Mouse (Mus musculus): ENCODE measurements around the gene Cdca3. TPM values are rescaled to one million over a fixed set of nuclear protein-coding genes. Genes with fewer than 3 reads are reported as not detected.

The Cdca3 gene
- 25.0 and 43.7 TPM in 2 replicates for polyA plus RNA-seq (2014; fragmentation: Nextera tagmentation; extraction: Ambion mirVana)

DNA sequence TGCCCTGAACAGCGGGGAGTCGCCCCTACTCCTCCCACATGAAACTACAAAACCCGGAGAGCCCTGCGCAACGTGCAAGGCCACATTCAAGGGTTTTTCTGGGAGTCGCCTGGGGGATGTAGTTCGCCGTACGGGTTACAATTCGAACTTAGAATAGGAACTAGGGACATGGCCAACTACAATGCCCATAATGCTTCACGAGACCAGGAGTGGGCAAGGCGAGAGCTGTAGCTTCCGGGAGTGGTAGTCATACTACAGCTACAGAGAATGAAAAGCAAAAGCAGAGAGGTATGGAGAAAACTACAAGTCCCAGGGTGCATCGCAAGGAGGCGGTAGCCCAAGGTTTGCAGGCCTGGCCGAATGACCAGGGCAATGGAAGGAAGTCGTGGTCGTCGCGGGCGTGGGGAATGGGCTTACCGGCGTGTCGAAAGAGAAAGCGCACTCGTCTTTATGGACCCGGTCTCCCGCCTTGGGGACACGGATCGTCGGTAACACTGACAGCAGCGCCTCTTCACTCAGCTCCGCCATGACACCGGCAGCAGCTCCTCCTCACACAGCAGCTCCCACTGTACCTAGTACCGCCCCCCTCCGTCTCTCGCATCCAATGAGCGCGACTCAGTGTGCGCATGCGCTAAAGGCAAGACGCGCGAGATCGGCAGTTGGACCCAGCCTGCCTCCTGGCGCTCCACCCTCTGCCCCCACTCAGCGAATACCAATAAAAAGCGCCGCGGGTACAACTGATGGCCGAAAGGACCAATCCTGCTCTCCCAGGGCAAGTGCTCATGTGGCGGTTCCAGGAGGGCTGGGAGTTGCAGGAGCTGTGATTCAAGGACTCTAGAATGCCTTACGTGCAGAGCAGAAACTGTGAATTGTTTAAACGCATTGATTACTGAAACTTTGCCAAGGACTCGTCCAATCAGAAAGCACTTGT is at the start of gene Cdca3, which contains the start of gene Usp5:
Gene Cdca3 (plus strand): TSS at position 680 of the 931 bp plus-strand sequence.
Gene Usp5 (minus strand): TSS at position 617 of the 931 bp plus-strand sequence.
- Histone ChIP-seq H3K4me3 (replicated peaks; ENCODE audit: low read depth, low read length) (peak within 1 kb of the TSS; percentile 58), H3K4me2 (ENCODE audit: low read length) (peak within 1 kb of the TSS; percentile 81), H3K27me3 (ENCODE audit: control insufficient read depth, insufficient read depth, low read length) (no peaks in the 10 kb centered on the region), H3K4me1 (ENCODE audit: control insufficient read depth, insufficient read depth, low read length) (peaks cover 15% of the 10 kb centered on the region), H3K27ac (replicated peaks; ENCODE audit: low read depth, low read length) (peak within 1 kb of the TSS; percentile 87), H3K36me3 (ENCODE audit: control insufficient read depth, insufficient read depth, low read length) (peaks cover 25% of the 10 kb centered on the region), H3K9me3 (ENCODE audit: control insufficient read depth, low read length) (no peaks in the 10 kb centered on the region), H3K9ac (replicated peaks; ENCODE audit: low read length) (peak within 1 kb of the TSS; percentile 58)
- WGBS: under 1% methylated on average over 55 of the region's 55 CpGs
- DNase-seq (peak; percentile 100), ATAC-seq (ENCODE audit: low FRiP score, low TSS enrichment) (peak; percentile 93)

DNA sequence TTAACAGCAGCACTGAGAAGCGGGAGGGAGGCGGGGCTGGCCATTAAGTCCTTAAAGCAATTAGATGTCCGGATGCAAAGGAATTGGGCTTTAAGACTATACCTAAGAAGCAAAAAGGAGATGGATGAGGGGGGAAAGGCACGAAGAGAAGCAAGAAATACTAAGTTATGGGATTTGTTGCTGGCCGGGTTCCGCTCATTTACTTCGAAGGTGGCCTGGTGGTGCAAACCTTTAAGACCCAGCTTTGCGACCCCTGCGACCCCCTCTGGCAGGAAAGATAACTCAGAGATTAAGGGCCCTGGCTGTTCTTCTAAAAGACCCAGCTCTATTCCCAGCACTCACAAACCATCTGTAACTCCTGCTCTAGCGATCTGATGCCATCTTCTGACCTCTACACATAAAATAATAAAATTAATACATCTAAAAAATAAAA is 49.3 kb upstream of the Cdca3 start:
- H3K9ac ChIP-seq (replicated peaks; ENCODE audit: low read length): peak overlapping the region; percentile 10; the same call in 1 of the 2 replicates
- DNase-seq (no peak), ATAC-seq (ENCODE audit: low FRiP score, low TSS enrichment) (no peak)
- peaks cover 15% of the 10 kb centered on the region; the same call in 1 of the 2 replicates for H3K4me1 ChIP-seq (ENCODE audit: control insufficient read depth, insufficient read depth, low read length)
- no peak overlapping the region for H3K27ac ChIP-seq (replicated peaks; ENCODE audit: low read depth, low read length)
- H3K27me3 ChIP-seq (ENCODE audit: control insufficient read depth, insufficient read depth, low read length): no peaks in the 10 kb centered on the region
- WGBS: 2% methylated on average over 10 of the region's 10 CpGs
- H3K36me3 ChIP-seq (ENCODE audit: control insufficient read depth, insufficient read depth, low read length): no peaks in the 10 kb centered on the region
- H3K4me3 ChIP-seq (replicated peaks; ENCODE audit: low read depth, low read length): peak overlapping the region; percentile 30
- peak overlapping the region; percentile 58 for H3K4me2 ChIP-seq (ENCODE audit: low read length)
- no peaks in the 10 kb centered on the region for H3K9me3 ChIP-seq (ENCODE audit: control insufficient read depth, low read length)

DNA sequence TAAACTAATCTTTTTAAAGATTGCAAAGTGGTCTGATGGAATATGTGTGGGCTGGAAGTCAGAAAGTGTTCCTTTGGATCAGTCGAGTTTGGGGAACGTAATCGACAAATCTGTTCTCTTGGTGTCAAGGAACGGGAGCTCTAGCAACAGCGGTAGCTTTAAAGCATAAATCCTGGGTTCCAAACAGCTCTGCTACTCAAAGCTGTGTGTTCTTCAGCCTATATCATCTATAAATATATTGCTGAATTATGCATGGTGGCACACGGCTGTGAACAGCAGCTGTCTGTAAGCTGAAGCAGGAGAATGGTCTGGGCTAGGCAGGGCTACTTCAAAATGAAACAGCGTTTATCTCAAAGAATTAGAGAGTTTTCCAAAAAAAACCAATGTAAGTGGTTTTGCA is 48.4 kb upstream of the Cdca3 start:
- Histone ChIP-seq H3K4me2 (ENCODE audit: low read length) (no peak overlapping the region), H3K4me3 (replicated peaks; ENCODE audit: low read depth, low read length) (no peak overlapping the region), H3K36me3 (ENCODE audit: control insufficient read depth, insufficient read depth, low read length) (no peaks in the 10 kb centered on the region), H3K9ac (replicated peaks; ENCODE audit: low read length) (no peak overlapping the region), H3K9me3 (ENCODE audit: control insufficient read depth, low read length) (no peaks in the 10 kb centered on the region), H3K27ac (replicated peaks; ENCODE audit: low read depth, low read length) (no peak overlapping the region), H3K27me3 (ENCODE audit: control insufficient read depth, insufficient read depth, low read length) (no peaks in the 10 kb centered on the region), H3K4me1 (ENCODE audit: control insufficient read depth, insufficient read depth, low read length) (peaks cover 15% of the 10 kb centered on the region; the same call in 1 of the 2 replicates)
- WGBS: 86% methylated on average over 7 of the region's 7 CpGs
- ATAC-seq (ENCODE audit: low FRiP score, low TSS enrichment) (no peak), DNase-seq (no peak)

DNA sequence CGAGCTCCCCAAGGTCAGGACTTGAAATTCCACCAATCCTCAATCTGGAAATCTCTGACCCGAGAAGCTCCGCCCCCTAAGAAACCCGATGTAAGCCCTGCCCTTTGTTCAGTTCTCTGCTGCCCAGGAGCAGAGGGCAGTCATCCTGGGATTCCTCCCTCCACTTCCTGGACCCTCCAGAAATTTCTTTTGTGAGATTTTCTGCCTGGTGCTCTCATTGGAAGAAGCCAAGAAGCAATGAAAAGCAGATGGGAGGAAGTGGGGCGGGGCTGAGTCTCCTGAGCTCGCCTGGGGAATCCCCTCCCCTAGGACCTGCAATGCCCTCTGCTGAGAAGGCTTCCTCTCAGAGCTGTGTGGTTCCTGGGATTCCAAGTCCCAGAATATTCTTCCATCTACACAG is 46.9 kb upstream of the Cdca3 start:
- H3K27me3 ChIP-seq (ENCODE audit: control insufficient read depth, insufficient read depth, low read length): no peaks in the 10 kb centered on the region
- no peaks in the 10 kb centered on the region for H3K36me3 ChIP-seq (ENCODE audit: control insufficient read depth, insufficient read depth, low read length)
- peaks cover 15% of the 10 kb centered on the region; the same call in 1 of the 2 replicates for H3K4me1 ChIP-seq (ENCODE audit: control insufficient read depth, insufficient read depth, low read length)
- H3K9me3 ChIP-seq (ENCODE audit: control insufficient read depth, low read length): no peaks in the 10 kb centered on the region
- ATAC-seq (ENCODE audit: low FRiP score, low TSS enrichment) (no peak), DNase-seq (peak; percentile 22)
- WGBS: 28% methylated on average over 6 of the region's 6 CpGs
- H3K4me2 ChIP-seq (ENCODE audit: low read length): no peak overlapping the region
- H3K4me3 ChIP-seq (replicated peaks; ENCODE audit: low read depth, low read length): no peak overlapping the region
- no peak overlapping the region for H3K27ac ChIP-seq (replicated peaks; ENCODE audit: low read depth, low read length)
- H3K9ac ChIP-seq (replicated peaks; ENCODE audit: low read length): no peak overlapping the region

DNA sequence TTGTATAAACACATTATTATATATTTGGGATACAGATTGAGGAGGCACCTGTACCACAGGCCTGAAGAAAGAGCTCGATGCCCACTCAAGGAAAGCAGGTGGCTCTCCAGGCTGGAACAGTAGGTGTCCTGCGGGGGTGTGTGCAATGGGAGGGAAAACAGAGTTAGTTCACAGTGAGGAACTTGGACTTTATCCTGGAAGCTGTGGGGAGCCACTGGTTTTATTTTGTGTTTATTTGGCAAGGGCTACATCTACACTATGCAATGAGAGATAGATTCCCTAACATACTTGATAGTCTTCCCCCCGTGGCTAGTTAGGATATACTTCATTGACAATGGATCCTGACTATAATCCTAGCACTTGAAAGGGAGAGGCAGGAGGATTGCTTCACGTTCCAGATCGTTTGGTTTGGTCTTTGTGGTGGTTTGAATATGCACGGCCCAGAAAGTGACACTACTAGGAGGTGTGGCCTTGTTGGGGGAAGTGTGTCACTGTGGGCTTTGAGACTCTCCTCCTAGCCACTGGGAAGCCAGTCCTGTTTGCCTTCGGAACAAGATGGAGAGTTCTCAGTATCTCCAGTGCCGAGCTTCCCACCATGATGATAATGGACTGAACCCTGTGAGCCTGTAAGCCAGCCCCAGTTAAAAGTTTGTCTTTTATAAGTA is 42.5 kb upstream of the Cdca3 start:
- DNase-seq (no peak), ATAC-seq (ENCODE audit: low FRiP score, low TSS enrichment) (no peak)
- Histone ChIP-seq H3K9me3 (ENCODE audit: control insufficient read depth, low read length) (no peaks in the 10 kb centered on the region), H3K9ac (replicated peaks; ENCODE audit: low read length) (no peak overlapping the region), H3K4me2 (ENCODE audit: low read length) (no peak overlapping the region), H3K27me3 (ENCODE audit: control insufficient read depth, insufficient read depth, low read length) (no peaks in the 10 kb centered on the region), H3K27ac (replicated peaks; ENCODE audit: low read depth, low read length) (no peak overlapping the region), H3K4me1 (ENCODE audit: control insufficient read depth, insufficient read depth, low read length) (no peaks in the 10 kb centered on the region), H3K4me3 (replicated peaks; ENCODE audit: low read depth, low read length) (no peak overlapping the region), H3K36me3 (ENCODE audit: control insufficient read depth, insufficient read depth, low read length) (no peaks in the 10 kb centered on the region)
- WGBS: 50% methylated on average over 8 of the region's 8 CpGs

DNA sequence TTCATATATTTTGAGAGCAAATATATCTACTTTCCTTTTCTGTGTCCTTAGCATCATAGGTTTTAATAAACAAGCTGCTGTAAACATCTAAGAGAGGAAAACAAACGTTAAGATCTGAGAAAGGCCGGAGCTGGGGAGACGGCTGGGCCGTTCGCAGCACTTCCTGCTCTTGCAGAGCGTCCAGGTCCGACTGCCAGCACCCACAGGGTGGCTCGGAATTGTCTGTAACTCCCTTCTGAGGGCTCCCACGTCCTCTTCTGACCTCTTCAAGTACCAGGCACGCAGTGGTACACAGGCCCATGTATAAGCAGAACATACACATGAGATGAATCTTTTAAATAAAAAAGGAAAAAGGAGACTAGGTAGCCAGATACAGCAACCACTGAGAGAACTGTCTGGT is 41.6 kb upstream of the Cdca3 start:
- 77% methylated on average over 10 of the region's 10 CpGs for WGBS

DNA sequence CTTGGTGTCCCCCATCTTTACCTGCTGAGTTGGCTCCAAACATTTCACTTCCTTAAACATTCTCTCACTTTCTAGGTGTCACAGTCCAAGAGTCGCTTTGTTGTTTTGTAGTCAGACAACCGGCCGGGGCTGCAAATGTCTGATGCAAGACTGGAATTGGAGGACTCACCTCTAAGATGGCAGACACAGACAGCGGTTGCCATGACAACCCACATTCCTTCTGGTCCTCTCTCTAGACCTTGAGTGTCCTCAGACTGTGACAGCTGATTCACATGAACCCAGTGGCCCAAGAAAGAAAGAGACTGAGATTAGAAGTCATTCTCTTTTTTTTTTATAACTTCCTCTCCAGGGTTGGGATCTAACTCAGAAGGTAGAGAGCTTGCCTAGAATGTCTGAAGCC is 39.8 kb upstream of the Cdca3 start:
- Histone ChIP-seq H3K4me3 (replicated peaks; ENCODE audit: low read depth, low read length) (no peak overlapping the region), H3K36me3 (ENCODE audit: control insufficient read depth, insufficient read depth, low read length) (no peaks in the 10 kb centered on the region), H3K4me2 (ENCODE audit: low read length) (no peak overlapping the region), H3K9me3 (ENCODE audit: control insufficient read depth, low read length) (no peaks in the 10 kb centered on the region), H3K9ac (replicated peaks; ENCODE audit: low read length) (no peak overlapping the region), H3K4me1 (ENCODE audit: control insufficient read depth, insufficient read depth, low read length) (no peaks in the 10 kb centered on the region), H3K27me3 (ENCODE audit: control insufficient read depth, insufficient read depth, low read length) (no peaks in the 10 kb centered on the region), H3K27ac (replicated peaks; ENCODE audit: low read depth, low read length) (no peak overlapping the region)
- 76% methylated on average over 4 of the region's 4 CpGs for WGBS
- no peak for ATAC-seq (ENCODE audit: low FRiP score, low TSS enrichment)
- peak; percentile 41 for DNase-seq

More for the DNA sequence above, 41.6 kb upstream of the Cdca3 start:
- no peaks in the 10 kb centered on the region for H3K9me3 ChIP-seq (ENCODE audit: control insufficient read depth, low read length)
- no peak overlapping the region for H3K4me2 ChIP-seq (ENCODE audit: low read length)
- H3K4me1 ChIP-seq (ENCODE audit: control insufficient read depth, insufficient read depth, low read length): no peaks in the 10 kb centered on the region
- no peak overlapping the region for H3K4me3 ChIP-seq (replicated peaks; ENCODE audit: low read depth, low read length)
- ATAC-seq (ENCODE audit: low FRiP score, low TSS enrichment): no peak
- no peak overlapping the region for H3K9ac ChIP-seq (replicated peaks; ENCODE audit: low read length)
- no peak overlapping the region for H3K27ac ChIP-seq (replicated peaks; ENCODE audit: low read depth, low read length)
- no peaks in the 10 kb centered on the region for H3K36me3 ChIP-seq (ENCODE audit: control insufficient read depth, insufficient read depth, low read length)
- H3K27me3 ChIP-seq (ENCODE audit: control insufficient read depth, insufficient read depth, low read length): no peaks in the 10 kb centered on the region
- DNase-seq: no peak

DNA sequence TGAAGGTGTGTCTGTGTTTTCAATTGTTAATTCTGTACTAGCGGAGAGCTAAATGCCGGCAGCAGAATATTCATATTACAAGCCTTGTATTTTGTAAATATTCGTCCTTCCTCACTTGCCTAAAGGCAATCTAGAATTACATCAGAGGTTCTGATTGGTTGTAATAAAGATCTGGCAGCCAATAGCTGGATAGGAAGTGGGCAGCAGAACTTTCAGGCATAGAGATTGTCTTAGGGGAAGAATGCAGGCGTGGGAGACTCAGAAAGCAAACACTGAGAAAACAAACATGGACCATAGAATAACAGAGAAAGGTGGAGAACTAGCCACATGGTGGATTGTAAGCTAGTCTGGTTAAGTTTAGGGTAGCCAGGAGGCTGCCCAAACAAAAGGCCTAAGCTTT is 39.2 kb upstream of the Cdca3 start:
- Histone ChIP-seq H3K9ac (replicated peaks; ENCODE audit: low read length) (no peak overlapping the region), H3K36me3 (ENCODE audit: control insufficient read depth, insufficient read depth, low read length) (no peaks in the 10 kb centered on the region), H3K27ac (replicated peaks; ENCODE audit: low read depth, low read length) (no peak overlapping the region), H3K9me3 (ENCODE audit: control insufficient read depth, low read length) (no peaks in the 10 kb centered on the region), H3K27me3 (ENCODE audit: control insufficient read depth, insufficient read depth, low read length) (no peaks in the 10 kb centered on the region), H3K4me2 (ENCODE audit: low read length) (no peak overlapping the region), H3K4me1 (ENCODE audit: control insufficient read depth, insufficient read depth, low read length) (no peaks in the 10 kb centered on the region), H3K4me3 (replicated peaks; ENCODE audit: low read depth, low read length) (no peak overlapping the region)
- ATAC-seq (ENCODE audit: low FRiP score, low TSS enrichment) (no peak), DNase-seq (no peak)
- WGBS: 80% methylated on average over 4 of the region's 4 CpGs

All from midbrain, embryonic 14.5 days (tissue).